Comparison of ENCODE assay signal across 18 mouse cellular contexts in genomic region chr4:88742771-88743371, GRCm38 (mm10). TPM values are rescaled to one million over a fixed set of nuclear protein-coding genes. Genes with fewer than 3 reads are reported as not detected.
DNase-seq lines count a peak whose midpoint lies in the region; ATAC-seq lines count a peak whose summit lies in the region.
"Had no signal": no experiment of that assay in that cellular context is flagged by ENCODE, and none has a peak within 500 bp of the region (broad histone marks: within the 10 kb centered on the region; RNA-seq: fewer than 3 reads in every experiment).

No protein-coding gene starts in this region.

- no peak overlapping the region for H3K27ac ChIP-seq in limb, embryonic 13.5 days
- no peak overlapping the region for H3K27ac ChIP-seq in limb, embryonic 10.5 days
- H3K27ac ChIP-seq: embryonic facial prominence, embryonic 13.5 days; heart, embryonic 13.5 days; liver, embryonic 14.5 days had no signal

- DNase-seq in limb, embryonic 10.5 days (ENCODE audit: low spot score) = no peak
- DNase-seq in 416B (ENCODE audit: low read depth) = peak; percentile 52
- DNase-seq in CD4-positive, CD25-positive, alpha-beta regulatory T cell, adult 2 months (ENCODE audit: low read depth, low spot score) = peak; percentile 33
- DNase-seq in right cerebral cortex, adult 2 months (ENCODE audit: low spot score in 2 of 2) = no peak
- DNase-seq in Muller cell, postnatal 12 days (ENCODE audit: inconsistent ontology term) = no peak
- DNase-seq: cerebellum, adult 2 months; thymus, adult 18-20 months had no signal

- 0 out of 2 replicates have a peak overlapping the region, but pooled peaks have one; percentile 19 for H3K9ac ChIP-seq in limb, embryonic 13.5 days
- H3K9ac ChIP-seq: embryonic facial prominence, embryonic 13.5 days; heart, embryonic 13.5 days; liver, embryonic 14.5 days had no signal

- H3K4me3 ChIP-seq in limb, embryonic 13.5 days = no peak overlapping the region
- H3K4me3 ChIP-seq in limb, embryonic 10.5 days = no peak overlapping the region
- H3K4me3 ChIP-seq: embryonic facial prominence, embryonic 13.5 days; heart, embryonic 13.5 days had no signal

- no peak for ATAC-seq in limb, embryonic 13.5 days (ENCODE audit: low FRiP score, low read depth)
- peak; percentile 9 to 16; a peak in 1 of 4 replicates for ATAC-seq in hematopoietic stem cell, adult 5-6 weeks (replicated peaks in 1 of 2; ENCODE audit: insufficient read depth in 1 of 2, low FRiP score in 2 of 2, low TSS enrichment in 1 of 2, low read depth in 1 of 2, poor library complexity in 2 of 2, severe bottlenecking in 2 of 2)
- ATAC-seq: forebrain, embryonic 14.5 days had no signal

- peaks cover 7% of the 10 kb centered on the region for H3K4me1 ChIP-seq in limb, embryonic 13.5 days
- peaks cover 22% of the 10 kb centered on the region for H3K4me1 ChIP-seq in limb, embryonic 10.5 days
- H3K4me1 ChIP-seq: embryonic facial prominence, embryonic 13.5 days had no signal

- no peak overlapping the region for H3K4me2 ChIP-seq in limb, embryonic 13.5 days (replicated peaks)
- H3K4me2 ChIP-seq: embryonic facial prominence, embryonic 13.5 days; heart, embryonic 13.5 days; midbrain, embryonic 11.5 days had no signal

- H3K36me3 ChIP-seq in limb, embryonic 13.5 days = no peaks in the 10 kb centered on the region
- no peaks in the 10 kb centered on the region for H3K36me3 ChIP-seq in limb, embryonic 10.5 days
- H3K36me3 ChIP-seq: embryonic facial prominence, embryonic 13.5 days; G1E; heart, embryonic 13.5 days had no signal

- H3K27me3 ChIP-seq in limb, embryonic 13.5 days = no peaks in the 10 kb centered on the region
- no peaks in the 10 kb centered on the region for H3K27me3 ChIP-seq in limb, embryonic 10.5 days (ENCODE audit: low read depth, poor library complexity, severe bottlenecking)
- H3K27me3 ChIP-seq: embryonic facial prominence, embryonic 13.5 days had no signal

- no peaks in the 10 kb centered on the region for H3K9me3 ChIP-seq in limb, embryonic 13.5 days
- H3K9me3 ChIP-seq in limb, embryonic 10.5 days (replicated peaks) = no peaks in the 10 kb centered on the region
- H3K9me3 ChIP-seq: embryonic facial prominence, embryonic 13.5 days; G1E; heart, embryonic 13.5 days had no signal

- 72% methylated on average over 7 of the region's 7 CpGs for WGBS in limb, embryonic 13.5 days
- 87% methylated on average over 7 of the region's 7 CpGs for WGBS in limb, embryonic 10.5 days

RNA-seq across cellular contexts. Expression of gene Gm13271, which starts 11.8 kb away (rescaled TPM):
- polyA plus RNA-seq in limb, embryonic 13.5 days (2015; fragmentation: Nextera tagmentation; extraction: Ambion mirVana) = not detected in 2 replicates
- polyA plus RNA-seq in limb, embryonic 10.5 days (2016; fragmentation: Nextera tagmentation; extraction: Ambion mirVana) = 0.33 TPM in 1 of 2 replicates, not detected in the other
- not detected in 2 replicates for total RNA-seq in hematopoietic stem cell, adult 5-6 weeks (2017)
- total RNA-seq: G1E; gastrocnemius, adult 8-10 months; left cerebral cortex, postnatal 10 days had no signal
- polyA plus RNA-seq: cerebellum, adult 2 months; embryonic facial prominence, embryonic 13.5 days; forebrain, embryonic 14.5 days; G1E; heart, embryonic 13.5 days; large intestine, adult 2 months; liver, embryonic 14.5 days; midbrain, embryonic 11.5 days had no signal

RNA-seq across cellular contexts. Expression of gene Gm13283, which starts 17.0 kb away (rescaled TPM):
- 0.34 and 0.45 TPM in 2 replicates for polyA plus RNA-seq in limb, embryonic 13.5 days (2015; fragmentation: Nextera tagmentation; extraction: Ambion mirVana)
- polyA plus RNA-seq in limb, embryonic 10.5 days (2016; fragmentation: Nextera tagmentation; extraction: Ambion mirVana) = 0.40 and 0.54 TPM in 2 replicates
- not detected in 2 replicates for total RNA-seq in hematopoietic stem cell, adult 5-6 weeks (2017)
- total RNA-seq: G1E; gastrocnemius, adult 8-10 months; left cerebral cortex, postnatal 10 days had no signal
- polyA plus RNA-seq: cerebellum, adult 2 months; forebrain, embryonic 14.5 days; G1E; large intestine, adult 2 months had no signal

RNA-seq across cellular contexts. Expression of gene Klhl9, which starts 20.6 kb away (rescaled TPM):
- polyA plus RNA-seq in limb, embryonic 13.5 days (2015; fragmentation: Nextera tagmentation; extraction: Ambion mirVana) = 123 and 130 TPM in 2 replicates
- polyA plus RNA-seq in limb, embryonic 10.5 days (2016; fragmentation: Nextera tagmentation; extraction: Ambion mirVana) = 82.7 and 106 TPM in 2 replicates
- total RNA-seq in hematopoietic stem cell, adult 5-6 weeks (2017) = 101 and 115 TPM in 2 replicates

RNA-seq across cellular contexts. Expression of gene Gm26566, which starts 21.3 kb away (rescaled TPM):
- polyA plus RNA-seq in limb, embryonic 13.5 days (2015; fragmentation: Nextera tagmentation; extraction: Ambion mirVana) = 1.0 and 1.1 TPM in 2 replicates
- polyA plus RNA-seq in limb, embryonic 10.5 days (2016; fragmentation: Nextera tagmentation; extraction: Ambion mirVana) = 1.1 and 1.5 TPM in 2 replicates
- 2.2 TPM in 1 of 2 replicates, not detected in the other for total RNA-seq in hematopoietic stem cell, adult 5-6 weeks (2017)

RNA-seq across cellular contexts. Expression of gene Gm13290, which starts 30.8 kb away (rescaled TPM):
- 0.46 and 0.59 TPM in 2 replicates for polyA plus RNA-seq in limb, embryonic 13.5 days (2015; fragmentation: Nextera tagmentation; extraction: Ambion mirVana)
- polyA plus RNA-seq in limb, embryonic 10.5 days (2016; fragmentation: Nextera tagmentation; extraction: Ambion mirVana) = 0.74 and 0.94 TPM in 2 replicates
- total RNA-seq in hematopoietic stem cell, adult 5-6 weeks (2017) = not detected in 2 replicates
- total RNA-seq: G1E; gastrocnemius, adult 8-10 months; left cerebral cortex, postnatal 10 days had no signal
- polyA plus RNA-seq: cerebellum, adult 2 months; forebrain, embryonic 14.5 days; G1E; heart, embryonic 13.5 days; large intestine, adult 2 months; liver, embryonic 14.5 days; midbrain, embryonic 11.5 days had no signal

Comparison
In these comparisons a context has a peak if more than half of its experiments do, and no peak if none do; other contexts are left out.
1. DNase-seq: peak in 416B (single experiment) and CD4-positive, CD25-positive, alpha-beta regulatory T cell, adult 2 months (single experiment); none in limb, embryonic 10.5 days (single experiment), right cerebral cortex, adult 2 months (0 of 2) and Muller cell, postnatal 12 days (single experiment).